Mouse (Mus musculus): ENCODE measurements around the gene Khdc4.

GRCm38 (mm10) chr3:88647076-88647475 is 38.5 kb upstream of the Khdc4 start:
- no peak for TF ChIP-seq ZNF384 (IDR thresholded peaks at IDR 0.05; ENCODE audit: low read depth, low read length)
- no peak for TF ChIP-seq CHD2 (IDR thresholded peaks at IDR 0.05; ENCODE audit: low read depth, low read length)

All from ES-E14 (cell line).